Mouse (Mus musculus) lung, postnatal 0 days (tissue): ENCODE results near the gene Nr1h5. TPM values are rescaled to one million over a fixed set of nuclear protein-coding genes. Genes with fewer than 3 reads are reported as not detected.

Source experiments
- ATAC-seq: fragments of 200-750 bp; cut with Nextera tagmentation; 2 replicates; pipeline ENCODE4 v1.8.0; 2017; ENCODE audit warnings: moderate library complexity
- DNase-seq: peaks from one replicate; pipeline ENCODE4 v3.0.0-alpha.2; 2016; ENCODE audit warnings: low spot score
- H3K27ac ChIP-seq: fragments of 300-500 bp; sonication (generic); 2 replicates; pipeline ENCODE4 v1.5.1; 2014; ENCODE audit warnings: antibody characterized with exemption, mild to moderate bottlenecking, low read length, mixed read lengths
- H3K27me3 ChIP-seq: fragments of 300-500 bp; sonication (generic); replicated peaks from 2 replicates; pipeline ENCODE4 v1.6.1; 2014; ENCODE audit warnings: low read length, mixed read lengths; ENCODE audit not compliant: insufficient read depth
- H3K36me3 ChIP-seq: fragments of 300-500 bp; sonication (generic); 2 replicates; pipeline ENCODE4 v1.6.1; 2014; ENCODE audit warnings: low read length, mixed read lengths; ENCODE audit not compliant: insufficient read depth
- H3K4me1 ChIP-seq: fragments of 300-500 bp; sonication (generic); 2 replicates; pipeline ENCODE4 v1.6.1; 2014; ENCODE audit warnings: antibody characterized with exemption, low read depth, low read length, mixed read lengths; ENCODE audit not compliant: insufficient read depth
- H3K4me2 ChIP-seq: fragments of 300-500 bp; sonication (generic); replicated peaks from 2 replicates; pipeline ENCODE4 v1.6.1; 2014; ENCODE audit warnings: low read depth, mild to moderate bottlenecking, low read length, moderate library complexity, mixed read lengths
- H3K4me3 ChIP-seq: fragments of 300-500 bp; sonication (generic); 2 replicates; pipeline ENCODE4 v1.5.1; 2014; ENCODE audit warnings: low read depth, low read length
- H3K9ac ChIP-seq: fragments of 300-500 bp; sonication (generic); replicated peaks from 2 replicates; pipeline ENCODE4 v1.6.1; 2014; ENCODE audit warnings: low read depth, mild to moderate bottlenecking
- H3K9me3 ChIP-seq: fragments of 300-500 bp; sonication (generic); 2 replicates; pipeline ENCODE4 v1.6.1; 2016; ENCODE audit warnings: low read length, mixed read lengths
- CTCF ChIP-seq: IDR thresholded peaks from 2 replicates; pipeline ENCODE4 v1.5.1; 2016; ENCODE audit warnings: antibody characterized with exemption, mild to moderate bottlenecking
- EP300 ChIP-seq: IDR thresholded peaks from 2 replicates; pipeline ENCODE4 v1.6.1; 2016; ENCODE audit warnings: antibody characterized with exemption, mild to moderate bottlenecking, control low read depth
- WGBS: fragments of 180-500 bp; shearing (Covaris S2); extraction: QIAGEN DNeasy Blood & Tissue Kit; methylation state at CpG from one replicate; pipeline ENCODE4 v1.1.7; 2014; 5-methylcytosine and 5-hydroxymethylcytosine counted together
- polyA plus RNA-seq: library from polyadenylated mRNA; unstranded; fragments of >200 nt; fragmentation: Nextera tagmentation; extraction: Ambion mirVana; gene quantifications from 2 replicates; pipeline ENCODE4 v1.2.1, GENCODE M21; 2015

The Nr1h5 gene
- polyA plus RNA-seq, 1 experiment from 2014 or later = not detected

DNA sequence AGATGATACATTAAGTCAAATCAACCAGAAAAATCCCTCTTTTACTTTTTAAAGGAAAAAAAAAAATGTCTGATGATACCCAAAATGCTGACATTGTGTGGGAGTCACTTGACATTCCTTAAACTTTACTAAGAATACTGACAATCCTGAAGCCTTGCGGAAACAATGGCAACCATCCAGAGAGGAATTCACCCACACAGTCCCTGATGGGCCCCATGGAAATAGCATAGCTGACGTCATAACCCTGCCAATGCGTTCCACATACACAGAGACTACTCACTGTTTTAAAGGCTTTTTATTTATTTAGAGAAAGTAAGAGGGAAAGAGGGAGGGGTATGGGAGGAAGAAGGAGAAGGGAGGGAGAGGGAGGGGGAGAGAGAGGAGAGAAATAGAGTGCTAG is 29.0 kb upstream of the Nr1h5 start:
- Histone ChIP-seq H3K4me3 (no peak overlapping the region), H3K4me2 (no peak overlapping the region), H3K27me3 (no peaks in the 10 kb centered on the region), H3K9me3 (no peaks in the 10 kb centered on the region), H3K27ac (no peak overlapping the region), H3K4me1 (peaks cover 3% of the 10 kb centered on the region), H3K9ac (no peak overlapping the region), H3K36me3 (no peaks in the 10 kb centered on the region)
- ATAC-seq (peak; percentile 6; the same call in 1 of the 2 replicates), DNase-seq (peak; percentile 56)
- TF ChIP-seq EP300 (peak; percentile 24; the same call in 1 of the 2 replicates), CTCF (no peak)
- WGBS = 3% methylated on average over 3 of the region's 3 CpGs

DNA sequence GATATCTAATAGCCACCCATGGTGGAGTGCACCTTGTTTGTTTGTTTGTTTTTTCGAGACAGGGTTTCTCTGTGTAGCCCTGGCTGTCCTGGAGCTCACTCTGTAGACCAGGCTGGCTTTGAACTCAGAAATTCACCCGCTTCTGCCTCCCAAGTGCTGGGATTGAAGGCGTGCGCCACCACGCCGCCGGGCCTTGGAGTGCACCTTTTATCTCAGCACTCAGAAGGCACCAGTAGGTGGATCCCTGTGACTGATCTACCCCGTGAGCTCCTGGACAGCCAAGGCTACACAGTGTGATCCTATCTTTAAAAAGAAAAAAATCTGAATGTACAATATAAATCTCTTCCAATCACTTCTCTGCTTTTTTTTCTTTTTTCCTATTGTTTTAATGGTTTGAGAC is 27.1 kb upstream of the Nr1h5 start:
- Histone ChIP-seq H3K27me3 (no peaks in the 10 kb centered on the region), H3K9ac (no peak overlapping the region), H3K4me3 (no peak overlapping the region), H3K36me3 (no peaks in the 10 kb centered on the region), H3K4me1 (no peaks in the 10 kb centered on the region), H3K4me2 (no peak overlapping the region), H3K27ac (no peak overlapping the region), H3K9me3 (no peaks in the 10 kb centered on the region)
- ATAC-seq (no peak), DNase-seq (no peak)
- TF ChIP-seq CTCF = no peak
- no peak for TF ChIP-seq EP300
- WGBS = 75% methylated on average over 8 of the region's 8 CpGs

DNA sequence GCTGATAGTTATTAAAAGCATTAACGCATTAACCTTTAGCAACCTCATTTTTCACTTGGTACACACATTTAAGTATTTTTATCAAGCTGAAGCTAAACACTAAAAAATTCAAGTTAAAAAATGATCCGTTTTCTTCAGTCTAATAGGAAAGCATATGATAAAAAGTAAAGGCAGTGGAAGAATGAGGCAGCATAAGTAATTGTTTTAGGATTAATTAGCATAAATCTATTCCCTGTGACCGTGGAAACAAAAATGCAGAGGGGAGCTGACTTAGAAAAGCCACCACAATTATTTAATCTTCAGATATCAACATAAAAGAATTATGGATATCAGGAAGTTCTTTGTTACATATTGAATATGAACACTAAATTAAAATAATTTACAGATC is 16.4 kb upstream of the Nr1h5 start:
- TF ChIP-seq EP300 (no peak), CTCF (no peak)
- Histone ChIP-seq H3K9me3 (no peaks in the 10 kb centered on the region), H3K27me3 (no peaks in the 10 kb centered on the region), H3K9ac (no peak overlapping the region), H3K36me3 (no peaks in the 10 kb centered on the region), H3K27ac (no peak overlapping the region), H3K4me1 (no peaks in the 10 kb centered on the region; the same call in 1 of the 2 replicates), H3K4me3 (no peak overlapping the region), H3K4me2 (no peak overlapping the region)
- ATAC-seq (no peak), DNase-seq (no peak)
- 54% methylated on average over 3 of the region's 3 CpGs for WGBS

DNA sequence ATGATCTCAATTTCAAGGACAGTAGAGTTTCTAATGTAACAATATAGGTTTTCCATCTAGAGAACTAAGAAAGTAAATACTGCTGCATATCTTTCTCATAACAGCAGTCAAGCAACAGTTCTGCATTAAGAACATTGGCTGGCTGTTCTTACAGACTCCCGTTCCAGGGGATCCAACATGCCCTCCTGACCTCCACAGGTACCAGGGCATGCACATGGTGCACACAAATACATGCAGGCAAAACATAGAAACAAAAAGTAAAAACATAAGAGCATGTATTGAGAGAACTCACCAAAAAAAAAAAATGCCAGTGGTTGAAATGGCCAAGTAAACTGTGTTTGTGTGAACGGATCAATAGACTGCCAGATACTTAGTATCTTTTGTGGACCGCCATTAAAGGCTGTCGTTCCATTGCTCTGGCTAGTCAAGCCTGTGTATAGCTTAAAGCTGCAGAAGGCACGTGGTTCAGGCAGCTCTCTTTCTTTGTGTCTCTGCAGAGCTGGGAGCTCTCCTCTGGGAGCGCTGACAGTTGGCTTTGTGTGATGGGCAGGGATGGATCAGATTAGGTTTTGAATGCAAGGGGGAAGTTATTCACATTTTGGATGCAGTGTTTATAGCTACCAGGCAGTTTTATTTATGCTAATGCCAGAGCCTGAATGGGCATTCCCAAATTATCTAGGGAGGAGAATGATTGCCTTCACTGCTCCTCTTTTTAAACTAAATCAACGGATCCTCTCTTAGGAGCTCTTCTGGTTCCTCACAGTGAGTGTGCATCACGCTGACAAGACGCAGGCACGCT is 15.8 kb upstream of the Nr1h5 start:
- no peak overlapping the region for H3K4me3 ChIP-seq
- H3K36me3 ChIP-seq = no peaks in the 10 kb centered on the region
- no peaks in the 10 kb centered on the region for H3K27me3 ChIP-seq
- TF ChIP-seq EP300 (no peak), CTCF (no peak)
- no peak for DNase-seq
- H3K9me3 ChIP-seq = no peaks in the 10 kb centered on the region
- no peak overlapping the region for H3K27ac ChIP-seq
- WGBS = 33% methylated on average over 10 of the region's 10 CpGs
- no peak for ATAC-seq
- H3K9ac ChIP-seq = no peak overlapping the region
- H3K4me2 ChIP-seq = no peak overlapping the region
- H3K4me1 ChIP-seq = no peaks in the 10 kb centered on the region; the same call in 1 of the 2 replicates

DNA sequence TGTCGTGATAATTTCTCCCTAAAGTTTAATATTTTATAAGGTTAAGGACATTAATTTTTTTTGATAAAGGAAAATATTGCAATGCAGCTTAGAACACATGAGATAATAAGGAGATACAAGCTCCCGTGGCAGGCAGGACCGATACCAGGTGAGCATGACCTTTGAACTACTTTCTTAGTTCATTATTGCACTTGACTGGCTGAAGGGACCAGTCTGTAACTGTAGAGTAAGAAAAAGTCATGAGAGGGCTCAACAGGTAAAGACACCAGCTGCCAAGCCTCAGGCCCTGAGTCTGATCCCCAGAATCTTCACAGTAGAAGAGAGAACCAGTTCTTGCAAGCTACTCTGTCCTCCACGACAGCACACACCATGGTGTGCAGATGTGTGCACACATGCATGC is 13.0 kb upstream of the Nr1h5 start:
- Histone ChIP-seq H3K27me3 (no peaks in the 10 kb centered on the region), H3K4me1 (no peaks in the 10 kb centered on the region; the same call in 1 of the 2 replicates), H3K9me3 (no peaks in the 10 kb centered on the region), H3K4me2 (no peak overlapping the region), H3K36me3 (no peaks in the 10 kb centered on the region), H3K9ac (no peak overlapping the region), H3K4me3 (no peak overlapping the region), H3K27ac (no peak overlapping the region)
- TF ChIP-seq EP300 = no peak
- no peak for TF ChIP-seq CTCF
- 79% methylated on average over 4 of the region's 4 CpGs for WGBS
- ATAC-seq (no peak), DNase-seq (no peak)

DNA sequence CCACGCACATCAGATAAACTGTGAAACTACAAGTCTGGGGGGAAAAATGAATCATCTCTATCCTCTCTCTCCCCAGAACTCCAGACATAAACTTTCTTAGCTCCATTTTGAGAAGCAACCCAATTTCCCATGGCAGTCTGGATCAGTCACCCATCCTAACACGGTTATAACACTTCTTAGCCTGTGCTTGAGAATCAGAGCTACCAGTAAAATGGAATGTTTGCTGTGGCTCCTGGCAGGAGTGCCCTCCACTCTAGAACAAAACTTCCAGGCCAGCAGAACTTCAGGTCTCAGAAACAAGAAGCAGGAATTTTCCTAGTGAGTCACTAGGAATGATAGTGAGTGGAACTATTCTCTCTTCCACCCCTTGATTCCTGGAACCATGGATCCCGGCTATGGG is 6.6 kb upstream of the Nr1h5 start:
- Histone ChIP-seq H3K9me3 (no peaks in the 10 kb centered on the region), H3K4me1 (no peaks in the 10 kb centered on the region), H3K4me2 (no peak overlapping the region), H3K27ac (peak overlapping the region; percentile 72), H3K9ac (no peak overlapping the region), H3K36me3 (no peaks in the 10 kb centered on the region), H3K4me3 (no peak overlapping the region), H3K27me3 (no peaks in the 10 kb centered on the region)
- DNase-seq (peak; percentile 74), ATAC-seq (peak; percentile 89)
- TF ChIP-seq EP300 (peak; percentile 63), CTCF (no peak)
- WGBS = 54% methylated on average over 3 of the region's 3 CpGs
